Mouse (Mus musculus) neural tube, embryonic 12.5 days (tissue): ENCODE data around the gene BC048671. TPM values are rescaled to one million over a fixed set of nuclear protein-coding genes. Genes with fewer than 3 reads are reported as not detected.

Experiments
- polyA plus RNA-seq: library from polyadenylated mRNA; unstranded; fragments of >200 nt; fragmentation: Nextera tagmentation; extraction: Ambion mirVana; gene quantifications from 2 replicates; pipeline ENCODE4 v1.2.1, GENCODE M21; 2016

BC048671 gene
- polyA plus RNA-seq, 1 experiment from 2014 or later, result not detected

Other genes with a start within 250 kb of the BC048671 start
- not detected in 2 replicates for gene Vmn1r49, start 222.7 kb upstream of the BC048671 start, polyA plus RNA-seq
- not detected in 2 replicates for gene Vmn1r50, start 199.8 kb upstream of the BC048671 start, polyA plus RNA-seq
- gene Vmn1r51, start 178.6 kb upstream of the BC048671 start, polyA plus RNA-seq, result not detected in 2 replicates
- not detected in 2 replicates for gene Vmn1r52, start 126.4 kb upstream of the BC048671 start, polyA plus RNA-seq
- gene V1ra8, start 98.4 kb upstream of the BC048671 start, polyA plus RNA-seq, result not detected in 2 replicates
- not detected in 2 replicates for gene Vmn1r53, start 76.8 kb upstream of the BC048671 start, polyA plus RNA-seq
- not detected in 2 replicates for gene Vmn1r54, start 54.9 kb upstream of the BC048671 start, polyA plus RNA-seq
- not detected in 2 replicates for gene Chst13, start 24.0 kb downstream of the BC048671 start, polyA plus RNA-seq
- gene Uroc1, start 32.1 kb downstream of the BC048671 start, polyA plus RNA-seq, result not detected in 2 replicates
- gene Zxdc, start 68.3 kb downstream of the BC048671 start, polyA plus RNA-seq, result 13.0 and 13.3 TPM in 2 replicates
- gene Cfap100, start 127.6 kb downstream of the BC048671 start, polyA plus RNA-seq, result 2.1 and 2.9 TPM in 2 replicates
- 6.1 and 6.6 TPM in 2 replicates for gene Klf15, start 161.4 kb downstream of the BC048671 start, polyA plus RNA-seq
- gene Aldh1l1, start 185.2 kb downstream of the BC048671 start, polyA plus RNA-seq, result 9.5 and 9.7 TPM in 2 replicates